Mouse (Mus musculus) neural tube, embryonic 10.5 days (tissue): ENCODE measurements around the gene Ska3.

Experiments used
- DNase-seq: peaks from one replicate; pipeline ENCODE4 v3.0.0-alpha.2; 2017; ENCODE audit warnings: low spot score; ENCODE audit errors: extremely low spot score

The Ska3 gene

DNA sequence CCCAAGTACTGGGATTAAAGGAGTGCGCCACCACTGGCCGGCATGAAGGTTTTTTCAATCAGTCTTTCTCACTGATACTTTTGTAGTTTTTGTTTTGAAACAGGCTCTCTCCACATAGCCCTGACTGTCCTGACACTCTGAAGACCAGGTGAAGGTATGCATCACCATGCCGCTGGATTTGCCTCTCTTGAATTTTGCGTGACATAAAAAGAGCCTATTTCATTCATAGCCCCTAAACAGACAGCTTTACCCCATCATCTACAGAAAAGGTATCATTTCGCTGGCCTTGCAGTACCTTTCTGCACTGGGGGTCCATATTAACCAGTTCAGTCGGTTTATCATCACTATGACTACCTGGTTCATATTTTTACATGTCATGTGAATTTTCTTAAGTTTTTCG lies 28.4 kb downstream of the Ska3 start:
- DNase-seq: peak; percentile 14

DNA sequence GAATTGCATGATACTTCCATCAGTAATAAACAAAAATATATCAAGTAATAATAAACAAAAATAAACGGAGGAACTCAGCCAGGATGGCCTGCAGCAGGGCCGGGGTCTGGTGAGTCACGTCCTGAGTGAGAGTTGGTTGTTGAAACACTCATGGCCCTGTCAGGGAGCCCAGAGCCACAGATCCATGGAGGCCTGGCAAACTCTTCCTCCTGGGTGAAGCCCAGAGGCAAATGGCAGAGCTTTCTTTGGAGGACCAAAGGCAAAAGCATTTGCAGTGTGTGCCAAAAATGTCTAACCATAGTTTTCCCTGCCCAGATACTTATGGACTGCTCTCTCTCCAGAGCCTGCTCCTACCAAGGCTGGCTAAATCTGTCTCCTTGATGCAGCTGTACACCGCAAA lies 34.8 kb downstream of the Ska3 start:
- no peak for DNase-seq

DNA sequence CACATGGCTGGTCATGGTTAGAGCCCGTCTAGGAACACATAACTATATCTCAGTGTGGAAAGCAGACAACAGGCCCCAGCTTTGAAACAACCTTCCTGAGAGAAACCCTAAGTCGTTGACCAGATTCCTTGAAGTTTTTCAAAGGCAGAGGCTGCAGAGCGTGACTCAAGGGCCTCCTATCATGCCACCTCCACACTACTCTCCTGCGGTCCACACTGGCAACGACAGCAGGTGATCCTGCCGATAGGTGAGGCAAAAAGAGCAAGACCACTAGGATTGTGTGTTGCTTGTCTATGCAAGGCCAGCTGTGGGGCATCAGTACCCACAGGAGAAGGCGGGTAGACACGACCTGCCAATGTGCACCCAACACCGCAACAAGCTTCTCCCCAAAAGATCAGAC lies 36.2 kb downstream of the Ska3 start:
- no peak for DNase-seq

DNA sequence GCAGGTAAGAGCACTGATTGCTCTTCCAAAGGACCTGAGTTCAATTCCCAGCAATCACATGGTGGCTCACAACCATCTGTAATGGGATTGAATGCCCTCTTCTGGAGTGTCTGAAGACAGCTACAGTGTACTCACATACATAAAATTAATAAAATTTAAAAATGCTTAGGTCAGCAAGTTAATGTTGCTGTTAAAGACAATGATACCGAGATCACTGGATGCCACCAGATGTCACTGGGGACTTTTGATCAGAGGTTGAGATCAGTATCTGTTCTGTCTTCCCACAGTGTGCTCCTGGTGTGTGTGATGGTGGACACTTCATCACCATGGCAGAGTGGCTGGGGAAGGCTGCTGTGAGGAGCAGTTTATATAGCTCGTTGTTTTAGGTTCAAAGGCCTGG lies 36.7 kb downstream of the Ska3 start:
- DNase-seq: no peak

DNA sequence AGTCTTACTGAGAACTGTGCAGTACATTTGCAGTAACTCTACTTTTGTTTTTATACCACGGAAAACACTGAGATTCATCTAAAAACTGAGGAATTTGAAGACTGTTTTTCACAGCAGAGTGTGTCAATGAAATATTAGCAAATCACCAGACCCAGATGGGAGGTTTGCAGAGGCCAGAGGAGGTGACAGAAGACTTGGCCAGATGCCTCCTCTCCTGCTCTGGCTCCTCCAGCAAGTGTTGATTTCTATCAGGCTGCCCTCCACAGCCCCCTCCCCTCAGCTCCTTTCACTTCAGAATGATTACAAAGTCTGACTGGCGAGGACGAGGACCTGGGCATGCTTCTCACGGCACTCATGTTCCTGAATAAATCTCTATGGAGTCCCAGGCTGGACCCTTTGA lies 38.6 kb downstream of the Ska3 start:
- no peak for DNase-seq

DNA sequence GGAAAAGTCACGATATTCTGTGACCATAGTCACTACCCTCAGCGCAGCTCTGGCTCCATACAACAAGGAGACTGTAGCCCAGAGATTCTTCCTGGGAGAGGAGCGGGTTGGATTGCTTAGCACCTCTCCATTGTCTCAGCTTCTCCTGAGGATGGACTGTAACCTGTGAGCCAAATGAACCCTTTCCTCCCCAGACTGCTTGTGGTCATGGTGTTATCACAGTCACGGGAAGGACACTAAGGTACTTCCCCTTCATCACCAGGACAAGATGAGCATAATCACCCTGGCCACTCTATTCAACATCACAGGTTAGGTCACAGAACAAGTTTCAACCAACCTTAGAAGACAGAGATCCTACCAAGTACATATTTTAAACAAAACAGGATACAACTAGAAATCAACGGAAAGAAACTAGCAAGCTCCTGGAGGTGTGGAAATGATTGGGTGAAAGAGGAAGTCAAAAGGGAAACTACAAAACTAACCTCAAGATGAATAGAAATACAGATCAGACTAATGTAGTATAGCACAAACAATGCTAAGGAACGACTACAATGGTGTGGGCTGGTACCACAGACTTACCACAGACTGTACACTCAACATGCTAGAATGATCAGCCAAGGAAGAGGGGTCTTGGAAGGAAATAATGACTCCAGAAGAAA lies 53.7 kb downstream of the Ska3 start:
- no peak for DNase-seq

DNA sequence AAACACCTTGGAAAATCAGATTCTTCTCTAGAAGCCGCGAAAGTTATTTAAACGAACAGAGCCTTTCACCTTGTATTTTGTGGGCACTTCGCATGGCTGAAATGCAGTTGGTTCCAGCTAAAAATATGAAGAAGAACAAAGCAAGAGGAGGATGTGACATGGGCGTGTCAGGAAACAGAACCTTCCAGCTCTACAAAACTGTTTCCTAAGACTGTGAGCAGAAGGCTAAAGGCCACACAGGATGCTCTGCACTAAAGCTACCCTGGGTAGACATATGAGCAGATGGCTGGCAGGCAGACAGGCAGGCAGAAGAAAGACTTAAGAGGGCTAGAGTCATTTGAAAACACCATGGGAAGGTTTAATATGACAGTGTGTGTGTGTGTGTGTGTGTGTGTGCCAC lies 56.9 kb downstream of the Ska3 start:
- no peak for DNase-seq

DNA sequence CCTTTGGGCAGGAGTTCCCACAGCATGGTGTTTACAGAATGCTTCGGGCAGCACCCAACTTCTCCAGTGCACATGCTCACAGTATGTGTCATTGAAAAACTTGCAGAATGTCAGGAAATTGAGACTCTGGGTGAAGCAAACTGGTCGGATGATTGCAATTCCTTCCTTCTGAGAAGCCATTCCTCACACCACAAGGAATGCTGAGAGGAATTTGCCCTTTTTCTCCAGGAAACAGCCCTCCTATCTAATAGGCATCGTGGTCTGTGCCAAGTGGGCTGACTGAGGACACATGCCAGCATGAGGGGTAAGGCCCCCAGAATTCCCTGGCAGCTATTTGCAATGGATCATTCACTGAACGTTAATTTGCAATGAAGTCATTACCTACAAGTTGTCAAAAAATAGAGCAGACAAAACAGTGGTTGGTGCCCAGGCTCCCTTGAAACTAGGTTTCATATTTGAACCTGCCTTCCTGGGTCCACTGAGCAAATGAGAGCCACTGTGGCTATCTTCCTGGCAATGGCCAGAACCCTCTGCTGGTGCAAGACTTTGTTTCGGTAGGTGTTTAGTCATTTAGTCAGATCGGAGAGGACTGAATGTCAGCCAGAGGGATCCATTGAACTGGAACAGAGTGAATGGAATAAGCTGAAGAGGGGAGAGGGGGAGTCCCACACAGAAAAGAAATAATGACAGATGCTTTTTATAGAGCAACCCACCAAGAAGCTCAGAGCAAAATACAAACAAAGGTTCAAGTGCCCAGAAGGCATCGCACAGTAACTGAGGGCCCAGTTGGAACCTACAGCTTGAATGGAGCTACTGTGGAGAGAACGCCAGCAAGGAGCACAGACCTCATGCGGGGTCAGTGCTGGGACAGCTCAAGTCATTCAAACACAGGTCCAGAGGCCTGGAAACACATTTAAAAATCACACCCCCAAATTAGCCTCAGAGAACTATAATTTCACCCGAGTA lies 65.3 kb downstream of the Ska3 start:
- DNase-seq: no peak

DNA sequence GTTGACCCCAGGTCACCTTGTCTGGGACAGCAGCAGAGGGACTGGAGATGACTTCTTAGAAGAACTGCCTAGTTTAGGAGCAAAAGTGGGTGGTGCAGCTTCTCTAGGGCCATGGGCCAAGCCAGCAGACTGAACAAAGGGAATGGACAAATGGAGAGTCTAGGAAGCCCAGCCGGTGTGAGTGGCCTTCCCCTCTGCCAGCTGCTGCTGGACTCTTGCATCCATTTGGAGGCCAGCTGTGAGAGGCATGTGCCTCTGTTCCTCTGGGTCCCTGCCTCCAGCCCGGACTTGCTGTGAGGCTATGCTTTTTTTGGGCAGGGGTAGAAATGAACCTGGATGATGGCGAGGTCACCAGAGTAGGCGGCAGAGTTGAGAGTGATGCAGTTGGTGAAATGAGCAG lies 67.7 kb downstream of the Ska3 start, which contains the start of gene Lats2:
Gene Lats2 (minus strand): TSS at position 152 of the 400 bp plus-strand sequence.
- DNase-seq: no peak
